In genomic region chr11:54807669-54808068, GRCm38 (mm10) we compare ENCODE assay signal across 14 mouse cellular contexts. TPM values are rescaled to one million over a fixed set of nuclear protein-coding genes. Genes with fewer than 3 reads are reported as not detected.
DNase-seq lines count a peak whose midpoint lies in the region; ATAC-seq lines count a peak whose summit lies in the region.
"Had no signal": no experiment of that assay in that cellular context is flagged by ENCODE, and none has a peak within 500 bp of the region (broad histone marks: within the 10 kb centered on the region; RNA-seq: fewer than 3 reads in every experiment).

No protein-coding gene starts in this region.

- 80% methylated on average over 9 of the region's 9 CpGs for WGBS in heart, embryonic 10.5 days

- intact Hi-C loops in heart, postnatal 10 days (cut with DNase I), result no loop called here

- no peak overlapping the region for H3K4me3 ChIP-seq in heart, embryonic 10.5 days
- H3K4me3 ChIP-seq: midbrain, embryonic 10.5 days; neural tube, embryonic 15.5 days had no signal

- H3K4me1 ChIP-seq in heart, embryonic 10.5 days, result no peaks in the 10 kb centered on the region; the same call in 1 of the 2 replicates

- H3K36me3 ChIP-seq in heart, embryonic 10.5 days, result no peaks in the 10 kb centered on the region
- H3K36me3 ChIP-seq: midbrain, embryonic 10.5 days; neural tube, embryonic 15.5 days had no signal

- H3K9me3 ChIP-seq in heart, embryonic 10.5 days, result peaks cover 3% of the 10 kb centered on the region; the same call in 1 of the 2 replicates
- H3K9me3 ChIP-seq: midbrain, embryonic 10.5 days; neural tube, embryonic 15.5 days had no signal

- no peaks in the 10 kb centered on the region for H3K27me3 ChIP-seq in heart, embryonic 10.5 days (ENCODE audit: insufficient read depth, poor library complexity, severe bottlenecking)
- H3K27me3 ChIP-seq: neural tube, embryonic 15.5 days had no signal

- DNase-seq in heart, embryonic 10.5 days (ENCODE audit: low spot score), result peak; percentile 3
- DNase-seq in heart, postnatal 10 days, result no peak
- peak; percentile 83 for DNase-seq in CD4-positive, CD25-positive, alpha-beta regulatory T cell, adult 2 months (ENCODE audit: low read depth, low spot score)
- DNase-seq in naive thymus-derived CD4-positive, alpha-beta T cell, adult 2 months (ENCODE audit: low read depth), result peak; percentile 68
- no peak for DNase-seq in testis, postnatal 14 days (ENCODE audit: low spot score)
- DNase-seq in frontal cortex, postnatal 25 days (ENCODE audit: low spot score in 2 of 2), result no peak
- no peak for DNase-seq in right cerebral cortex, postnatal 36 days (ENCODE audit: low spot score in 2 of 2)
- DNase-seq: gastrocnemius, postnatal 36 days; heart, postnatal 4 days; kidney, postnatal 4 days; left cerebral cortex, postnatal 4 days had no signal

- peak; percentile 88 to 98 for ATAC-seq in hematopoietic stem cell, adult 5-6 weeks (replicated peaks in 1 of 2; ENCODE audit: insufficient read depth in 1 of 2, low FRiP score in 2 of 2, low TSS enrichment in 1 of 2, low read depth in 1 of 2, poor library complexity in 2 of 2, severe bottlenecking in 2 of 2)

- H3K27ac ChIP-seq in heart, embryonic 10.5 days, result no peak overlapping the region
- H3K27ac ChIP-seq: midbrain, embryonic 10.5 days; neural tube, embryonic 15.5 days had no signal

RNA-seq across cellular contexts. Expression of gene Cdc42se2, which starts 20.2 kb away (rescaled TPM):
- polyA plus RNA-seq in heart, embryonic 10.5 days (2016; fragmentation: Nextera tagmentation; extraction: Ambion mirVana), result 77.6 and 84.8 TPM in 2 replicates
- total RNA-seq in heart, postnatal 10 days (2021), result 10 to 100 TPM; 35.9 to 36.9 TPM
- total RNA-seq in hematopoietic stem cell, adult 5-6 weeks (2017), result 94.8 and 117 TPM in 2 replicates

RNA-seq across cellular contexts. Expression of gene Lyrm7, which starts 53.0 kb away (rescaled TPM):
- polyA plus RNA-seq in heart, embryonic 10.5 days (2016; fragmentation: Nextera tagmentation; extraction: Ambion mirVana), result 11.8 and 17.9 TPM in 2 replicates
- 10 to 100 TPM; 24.4 to 27.0 TPM for total RNA-seq in heart, postnatal 10 days (2021)
- total RNA-seq in hematopoietic stem cell, adult 5-6 weeks (2017), result 2.5 and 3.1 TPM in 2 replicates

RNA-seq across cellular contexts. Expression of gene Hint1, which starts 58.5 kb away (rescaled TPM):
- 602 and 622 TPM in 2 replicates for polyA plus RNA-seq in heart, embryonic 10.5 days (2016; fragmentation: Nextera tagmentation; extraction: Ambion mirVana)
- total RNA-seq in heart, postnatal 10 days (2021), result 100 to 1,000 TPM; 304 to 309 TPM
- total RNA-seq in hematopoietic stem cell, adult 5-6 weeks (2017), result 302 and 467 TPM in 2 replicates

Comparison
In these comparisons a context has a peak if more than half of its experiments do, and no peak if none do; other contexts are left out.
1. DNase-seq: peak in heart, embryonic 10.5 days (single experiment), CD4-positive, CD25-positive, alpha-beta regulatory T cell, adult 2 months (single experiment) and naive thymus-derived CD4-positive, alpha-beta T cell, adult 2 months (single experiment); none in heart, postnatal 10 days (0 of 2), testis, postnatal 14 days (single experiment), frontal cortex, postnatal 25 days (0 of 2) and right cerebral cortex, postnatal 36 days (0 of 2).